Mouse (Mus musculus) heart, adult 2 months (tissue): ENCODE measurements at regions not wholly inside any gene's neighbourhood (a gene's known extent, or its start where the extent isn't known, plus 50 kb on each side); places are given as distances from the start of the nearest gene placed in this dataset.

Experiments
- DNase-seq, 2 experiments: peaks; one replicate each; pipeline ENCODE4 v3.0.0; 2021
- H3K27ac ChIP-seq: fragments of 200-600 bp; 2 replicates; pipeline ENCODE4 v1.8.1; 2022
- H3K27me3 ChIP-seq: fragments of 200-500 bp; 2 replicates; pipeline ENCODE4 v1.6.1; 2012; ENCODE audit warnings: mild to moderate bottlenecking, low read length, inconsistent platforms, mixed read lengths; ENCODE audit not compliant: control insufficient read depth, insufficient read depth
- H3K36me3 ChIP-seq: fragments of 200-500 bp; 2 replicates; pipeline ENCODE4 v1.6.1; 2012; ENCODE audit warnings: low read length, inconsistent platforms; ENCODE audit not compliant: control insufficient read depth, insufficient read depth
- H3K4me1 ChIP-seq: fragments of 200-500 bp; 2 replicates; pipeline ENCODE4 v1.6.1; 2011; ENCODE audit warnings: low read length; ENCODE audit not compliant: control insufficient read depth, insufficient read depth
- H3K4me3 ChIP-seq: fragments of 200-600 bp; 2 replicates; pipeline ENCODE4 v1.8.1; 2022
- H3K79me2 ChIP-seq: fragments of 200-500 bp; replicated peaks from 2 replicates; pipeline ENCODE4 v1.6.1; 2012; ENCODE audit warnings: mild to moderate bottlenecking, inconsistent platforms, low read length, moderate library complexity, mixed read lengths; ENCODE audit not compliant: control insufficient read depth, insufficient read depth
- H3K9ac ChIP-seq: fragments of 200-500 bp; 2 replicates; pipeline ENCODE4 v1.6.1; 2012; ENCODE audit warnings: low read depth, mild to moderate bottlenecking, control low read depth, inconsistent platforms, low read length, mixed read lengths
- CTCF ChIP-seq: fragments of 200-600 bp; IDR thresholded peaks from 2 replicates; pipeline ENCODE4 v1.8.1; 2022; ENCODE audit warnings: antibody characterized with exemption, mild to moderate bottlenecking, moderate library complexity
- EP300 ChIP-seq: fragments of 200-500 bp; IDR thresholded peaks from 2 replicates; pipeline ENCODE4 v1.6.1; 2011; ENCODE audit warnings: low read depth, low read length, control low read depth; ENCODE audit not compliant: insufficient read depth
- POLR2A ChIP-seq: fragments of 200-500 bp; IDR thresholded peaks from 2 replicates; pipeline ENCODE4 v1.6.1; 2011; ENCODE audit warnings: mild to moderate bottlenecking, low read depth, low read length, control low read depth; ENCODE audit not compliant: insufficient read depth
- WGBS: fragments of 180-500 bp; shearing (Covaris S2); methylation state at CpG from one replicate; pipeline ENCODE4 v1.1.7; 2018; 5-methylcytosine and 5-hydroxymethylcytosine counted together
- intact Hi-C: fragments of 180-260 bp; cut with DNase I; formaldehyde crosslinking; loops from one replicate; pipeline ENCODE4 v1.15.1; 2025

GRCm38 (mm10) chr5:76413886-76414285, 50.3 kb upstream of the Nmu start:
- no peak for DNase-seq
- Histone ChIP-seq H3K27ac (no peak overlapping the region), H3K4me1 (no peaks in the 10 kb centered on the region), H3K36me3 (no peaks in the 10 kb centered on the region), H3K27me3 (no peaks in the 10 kb centered on the region), H3K4me3 (no peak overlapping the region), H3K79me2 (no peaks in the 10 kb centered on the region), H3K9ac (no peak overlapping the region)
- intact Hi-C loops = loop anchor here (2.0 to 10.0 kb wide), 2 partner anchors 269 to 551 kb away; partner anchors contain the start of gene Srd5a3
- TF ChIP-seq EP300 (no peak), CTCF (peak; percentile 70)
- WGBS = 81% methylated on average over 3 of the region's 3 CpGs

DNA sequence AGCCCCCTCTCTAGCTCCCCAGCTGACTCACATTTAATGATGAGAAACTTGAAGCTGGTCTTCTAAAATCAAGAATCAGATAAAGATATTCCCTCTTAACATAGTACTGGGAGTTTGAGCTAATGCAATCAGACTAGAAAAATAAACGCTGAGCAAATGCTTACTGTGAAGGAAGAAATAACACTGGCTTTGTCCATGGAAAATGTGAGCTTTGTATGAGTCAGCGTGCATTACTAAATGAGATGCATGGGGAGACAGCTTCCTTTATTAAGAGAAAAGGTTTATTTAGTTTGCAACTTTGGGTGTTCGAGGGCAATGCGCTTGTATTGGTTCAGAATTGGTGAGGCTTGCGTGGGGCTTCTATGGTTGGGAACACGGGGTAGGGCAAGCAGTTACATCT, 52.7 kb upstream of the Nmu start:
- H3K27ac ChIP-seq = no peak overlapping the region
- H3K4me3 ChIP-seq = no peak overlapping the region
- TF ChIP-seq POLR2A (no peak), CTCF (no peak), EP300 (no peak)
- H3K4me1 ChIP-seq = no peaks in the 10 kb centered on the region
- H3K27me3 ChIP-seq = no peaks in the 10 kb centered on the region
- 73% methylated on average over 6 of the region's 6 CpGs for WGBS
- H3K79me2 ChIP-seq = no peaks in the 10 kb centered on the region
- H3K9ac ChIP-seq = no peak overlapping the region
- DNase-seq = no peak
- intact Hi-C loops = loop anchor here (10.0 kb wide), 1 partner anchor 271 kb away; the partner anchor contains the start of gene Srd5a3
- no peaks in the 10 kb centered on the region for H3K36me3 ChIP-seq

- intact Hi-C loops = loop anchor here (10.0 kb wide), 1 partner anchor 272 kb away; the partner anchor contains the start of gene Srd5a3
- no peaks in the 10 kb centered on the region for H3K36me3 ChIP-seq
- no peaks in the 10 kb centered on the region for H3K4me1 ChIP-seq
- no peaks in the 10 kb centered on the region for H3K27me3 ChIP-seq
- H3K9ac ChIP-seq = no peak overlapping the region
- H3K4me3 ChIP-seq = no peak overlapping the region
- 63% methylated on average over 4 of the region's 4 CpGs for WGBS
- TF ChIP-seq CTCF (no peak), POLR2A (no peak), EP300 (no peak)
- no peak for DNase-seq
- no peaks in the 10 kb centered on the region for H3K79me2 ChIP-seq
- no peak overlapping the region for H3K27ac ChIP-seq
Observed at GRCm38 (mm10) chr5:76417137-76417536, 53.5 kb upstream of the Nmu start.

DNA sequence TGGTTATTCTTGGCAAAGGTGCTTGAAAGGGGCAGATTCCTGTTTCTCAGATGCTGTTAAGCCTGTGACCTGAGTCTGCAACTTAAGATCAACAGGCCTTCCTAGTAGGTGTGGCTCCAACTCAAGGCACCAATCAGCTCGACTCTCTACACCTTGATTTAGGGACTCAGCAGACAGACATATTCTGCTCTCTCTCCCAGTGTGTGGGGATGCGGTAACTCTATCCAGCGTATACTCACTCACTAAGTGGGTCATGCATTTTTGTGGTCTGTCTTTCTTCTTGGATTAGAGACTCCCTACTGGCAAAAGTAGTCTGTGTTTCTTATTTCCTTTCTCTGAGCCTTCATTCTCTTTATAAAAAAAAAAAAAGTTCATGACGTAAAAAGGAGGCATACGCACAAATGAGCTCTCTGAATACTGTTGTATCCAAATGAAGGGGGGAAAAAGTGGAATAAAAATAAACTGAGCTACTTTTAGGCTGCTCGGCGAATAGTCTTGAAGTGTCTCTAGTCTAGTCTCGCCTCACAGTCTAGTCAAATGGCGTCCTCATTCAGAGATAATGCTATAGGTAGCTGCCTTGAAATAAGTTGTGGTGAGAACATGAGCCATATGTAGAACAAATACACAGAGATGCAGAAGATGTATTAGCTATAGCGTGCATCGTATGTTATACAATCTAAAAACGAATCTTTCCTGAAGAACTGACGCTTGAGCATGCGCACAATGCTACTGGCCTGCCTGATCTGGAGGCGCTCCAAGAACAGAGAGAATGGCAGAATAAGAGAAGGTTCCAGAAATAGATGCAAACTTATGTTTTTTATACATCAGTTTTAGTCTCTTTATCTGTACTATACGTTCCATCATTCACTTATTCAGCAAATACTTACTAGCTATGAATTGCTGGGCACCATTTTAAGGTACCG, 55.6 kb upstream of the Nmu start:
- WGBS = 84% methylated on average over 17 of the region's 17 CpGs
- intact Hi-C loops = loop anchor here (10.0 kb wide), 1 partner anchor 274 kb away; the partner anchor contains the start of gene Srd5a3

GRCm38 (mm10) chr5:76419841-76420240, 56.3 kb upstream of the Nmu start:
- no peak for DNase-seq
- no peaks in the 10 kb centered on the region for H3K4me1 ChIP-seq
- no peak overlapping the region for H3K27ac ChIP-seq
- 91% methylated on average over 1 of the region's 1 CpGs for WGBS
- no peaks in the 10 kb centered on the region for H3K36me3 ChIP-seq
- H3K79me2 ChIP-seq = no peaks in the 10 kb centered on the region
- no peak for TF ChIP-seq POLR2A
- TF ChIP-seq EP300 = no peak
- TF ChIP-seq CTCF = no peak
- intact Hi-C loops = loop anchor here (10.0 kb wide), 1 partner anchor 275 kb away; the partner anchor contains the start of gene Srd5a3
- no peak overlapping the region for H3K4me3 ChIP-seq
- H3K27me3 ChIP-seq = no peaks in the 10 kb centered on the region
- no peak overlapping the region for H3K9ac ChIP-seq

More for the DNA sequence above, 55.6 kb upstream of the Nmu start:
- no peak for TF ChIP-seq POLR2A
- TF ChIP-seq EP300 = no peak
- no peak for TF ChIP-seq CTCF
- Histone ChIP-seq H3K79me2 (no peaks in the 10 kb centered on the region), H3K9ac (no peak overlapping the region), H3K36me3 (no peaks in the 10 kb centered on the region), H3K4me1 (no peaks in the 10 kb centered on the region), H3K27ac (no peak overlapping the region), H3K4me3 (no peak overlapping the region), H3K27me3 (no peaks in the 10 kb centered on the region)
- DNase-seq = no peak

- WGBS = 84% methylated on average over 6 of the region's 6 CpGs
- no peak for DNase-seq
- intact Hi-C loops = no loop called here
Observed at GRCm38 (mm10) chr5:76420606-76421005, 57.0 kb upstream of the Nmu start.

More at GRCm38 (mm10) chr5:76420606-76421005, 57.0 kb upstream of the Nmu start:
- Histone ChIP-seq H3K27ac (no peak overlapping the region), H3K9ac (no peak overlapping the region), H3K27me3 (no peaks in the 10 kb centered on the region), H3K36me3 (no peaks in the 10 kb centered on the region), H3K79me2 (no peaks in the 10 kb centered on the region), H3K4me3 (no peak overlapping the region), H3K4me1 (no peaks in the 10 kb centered on the region)
- TF ChIP-seq EP300 (no peak), POLR2A (no peak), CTCF (no peak)
